Mouse (Mus musculus) regulatory T cell (primary cell): ENCODE measurements at regions not wholly inside any gene's neighbourhood (a gene's known extent, or its start where the extent isn't known, plus 50 kb on each side); places are given as distances from the start of the nearest gene placed in this dataset.

Experiments used
- in situ Hi-C: fragments of 300-600 bp; cut with MboI, MseI; formaldehyde crosslinking; loops from one replicate; pipeline ENCODE4 v1.15.1; 2025; ENCODE audit warnings: high pct_unique_total_duplicates

- in situ Hi-C loops: no loop called here
These were observed 179.8 kb upstream of the Plxnc1 start for GRCm38 (mm10) chr10:95124476-95124875.

DNA sequence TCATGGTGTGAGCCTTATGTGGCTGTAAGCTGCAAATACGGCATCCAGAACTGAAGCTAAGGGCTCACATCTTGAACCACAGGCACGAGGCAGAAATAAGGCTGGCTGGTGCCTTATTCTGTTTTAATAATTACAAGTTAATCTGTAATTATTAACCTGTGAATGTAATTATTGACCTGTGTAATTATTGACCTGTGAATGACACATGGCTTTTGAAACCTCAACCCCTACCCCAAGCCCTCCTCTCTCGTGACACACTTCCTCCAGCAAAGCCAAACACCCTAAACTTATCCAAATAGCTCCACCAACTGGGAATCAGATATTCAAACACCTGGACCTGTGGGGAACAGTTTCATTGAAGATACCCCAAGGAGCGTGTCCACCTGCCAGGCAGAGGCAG lies 175.4 kb upstream of the Plxnc1 start:
- in situ Hi-C loops: no loop called here

DNA sequence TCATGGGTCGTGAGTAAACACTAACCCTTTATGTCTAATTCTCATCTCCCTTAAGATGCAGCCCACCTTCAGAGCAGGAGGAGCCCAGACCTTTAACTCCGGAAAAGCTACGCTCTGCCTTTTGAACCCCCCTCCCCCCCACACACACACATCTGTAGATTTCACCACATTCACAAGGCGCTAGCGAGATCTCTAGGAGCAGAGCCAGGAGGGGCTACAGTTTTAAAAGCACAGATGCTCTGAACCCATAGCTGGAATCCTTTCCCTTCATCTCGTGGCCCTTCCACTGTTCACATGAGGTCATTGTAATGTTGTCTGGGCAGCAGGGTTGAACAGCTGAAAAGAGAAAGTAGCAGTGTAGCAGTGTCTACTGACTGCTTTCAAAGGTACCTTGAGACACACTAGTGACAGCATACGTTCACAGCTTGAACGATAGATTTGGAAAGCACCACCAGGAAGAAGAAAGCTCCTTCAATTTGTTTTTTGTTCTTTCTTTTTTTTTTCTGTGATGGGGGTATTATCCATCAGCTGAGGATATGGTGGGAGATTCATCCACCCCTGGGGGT lies 174.2 kb upstream of the Plxnc1 start:
- in situ Hi-C loops: no loop called here

DNA sequence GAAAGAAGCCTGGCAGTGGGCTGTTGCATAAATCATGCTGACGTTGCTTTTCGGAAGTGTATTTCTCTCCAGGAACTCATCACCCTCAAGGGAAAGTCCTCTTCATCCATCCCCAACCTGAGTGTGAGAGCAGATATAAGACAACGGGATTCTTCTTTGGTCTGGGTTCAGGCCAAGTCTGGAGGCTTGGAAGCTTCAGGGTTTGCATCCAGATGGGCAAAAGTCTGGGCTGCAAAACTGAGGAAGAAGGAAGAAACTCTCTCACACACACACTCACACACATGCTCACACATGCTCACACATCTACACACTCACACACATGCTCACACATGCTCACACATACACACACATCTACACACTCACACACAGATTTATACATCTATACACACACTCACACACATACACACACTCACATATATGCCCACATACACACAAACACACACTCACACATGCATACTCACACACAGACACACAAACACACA lies 173.1 kb upstream of the Plxnc1 start:
- in situ Hi-C loops: no loop called here

- in situ Hi-C loops: no loop called here
These were observed 172.6 kb upstream of the Plxnc1 start for GRCm38 (mm10) chr10:95117041-95117730.

DNA sequence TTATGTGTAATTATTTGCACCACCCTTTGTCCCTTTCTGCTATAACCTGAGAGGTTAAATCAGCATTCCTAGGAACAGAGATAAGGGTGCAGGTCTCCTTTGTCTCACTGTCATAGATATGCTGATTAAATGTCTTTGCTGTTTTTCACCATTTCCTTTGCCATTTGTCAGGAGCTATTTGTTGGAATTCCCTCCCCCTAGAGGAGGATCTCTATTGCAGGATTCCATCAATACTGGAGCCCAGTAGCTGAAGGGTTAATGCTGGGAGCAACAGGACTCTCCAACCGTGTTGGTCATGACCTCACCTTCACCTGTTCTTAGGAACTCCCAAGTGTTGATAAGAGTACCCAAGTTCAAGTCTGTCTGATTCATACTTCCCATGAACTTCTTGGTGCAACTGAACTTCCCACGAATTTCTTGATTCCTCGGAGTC lies 172.0 kb upstream of the Plxnc1 start:
- in situ Hi-C loops: no loop called here

GRCm38 (mm10) chr10:95112837-95113388 lies 168.3 kb upstream of the Plxnc1 start:
- in situ Hi-C loops: no loop called here

DNA sequence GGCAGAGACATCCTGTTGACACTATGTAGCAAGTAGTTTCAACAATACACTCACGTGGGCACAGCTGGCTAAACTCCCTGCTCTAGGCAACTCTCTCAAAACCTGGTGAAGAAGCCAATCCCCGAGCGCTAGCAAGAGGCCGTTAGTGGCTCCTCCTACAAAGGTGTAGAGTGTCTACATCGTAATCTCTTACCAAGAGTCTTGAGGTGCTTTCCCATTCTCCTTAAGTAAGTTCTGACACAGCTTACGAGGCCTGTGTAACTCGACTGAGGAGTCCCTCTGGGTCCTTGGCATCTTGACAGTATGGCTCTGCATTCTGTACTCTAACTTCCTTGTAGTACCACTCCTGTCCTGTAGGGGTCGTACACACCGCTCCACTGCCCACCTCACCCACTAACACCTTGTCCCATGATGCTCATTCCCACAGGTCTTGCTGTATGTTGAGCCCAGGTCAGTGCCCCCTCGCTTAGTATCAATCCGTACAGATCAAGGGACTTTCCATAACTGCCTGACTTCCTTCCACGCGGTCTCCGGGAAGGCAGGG lies 167.7 kb upstream of the Plxnc1 start:
- in situ Hi-C loops: no loop called here

DNA sequence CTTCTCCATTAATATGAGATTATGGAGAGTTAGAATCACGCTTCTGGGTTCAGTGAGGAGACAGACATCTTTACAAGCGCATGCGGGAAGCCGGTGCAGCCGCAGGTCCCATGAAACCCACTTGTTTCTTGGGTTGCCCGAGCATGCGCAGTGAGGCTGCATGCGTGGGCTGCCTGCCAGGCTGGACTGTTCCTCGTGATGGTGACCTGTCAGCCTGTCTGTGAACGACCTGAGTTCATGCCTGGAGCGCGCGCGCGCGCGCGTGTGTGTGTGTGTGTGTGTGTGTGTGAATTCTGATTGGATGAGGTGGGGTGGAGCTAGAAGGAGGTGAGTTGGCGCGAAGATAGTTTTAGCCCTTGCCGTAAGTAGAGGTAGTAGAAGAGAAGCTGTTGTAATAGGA lies 166.2 kb upstream of the Plxnc1 start:
- in situ Hi-C loops: no loop called here

GRCm38 (mm10) chr10:95109576-95109975 lies 164.9 kb upstream of the Plxnc1 start:
- in situ Hi-C loops: loop anchor here (5.0 kb wide), 1 partner anchor 43 kb away; no protein-coding TSS in a partner anchor

GRCm38 (mm10) chr10:95107532-95108251 lies 163.1 kb upstream of the Plxnc1 start:
- in situ Hi-C loops: loop anchor here (5.0 kb wide), 1 partner anchor 45 kb away; no protein-coding TSS in a partner anchor

GRCm38 (mm10) chr10:95103808-95104207 lies 159.2 kb upstream of the Plxnc1 start:
- in situ Hi-C loops: loop anchor here (5.0 kb wide), 1 partner anchor 72 kb away; no protein-coding TSS in a partner anchor

GRCm38 (mm10) chr10:95102981-95103380 lies 158.3 kb upstream of the Plxnc1 start:
- in situ Hi-C loops: loop anchor here (5.0 kb wide), 1 partner anchor 71 kb away; no protein-coding TSS in a partner anchor

GRCm38 (mm10) chr10:95099906-95100305 lies 155.3 kb upstream of the Plxnc1 start:
- in situ Hi-C loops: loop anchor here (5.0 kb wide), 2 partner anchors 68 to 88 kb away; no protein-coding TSS in a partner anchor

DNA sequence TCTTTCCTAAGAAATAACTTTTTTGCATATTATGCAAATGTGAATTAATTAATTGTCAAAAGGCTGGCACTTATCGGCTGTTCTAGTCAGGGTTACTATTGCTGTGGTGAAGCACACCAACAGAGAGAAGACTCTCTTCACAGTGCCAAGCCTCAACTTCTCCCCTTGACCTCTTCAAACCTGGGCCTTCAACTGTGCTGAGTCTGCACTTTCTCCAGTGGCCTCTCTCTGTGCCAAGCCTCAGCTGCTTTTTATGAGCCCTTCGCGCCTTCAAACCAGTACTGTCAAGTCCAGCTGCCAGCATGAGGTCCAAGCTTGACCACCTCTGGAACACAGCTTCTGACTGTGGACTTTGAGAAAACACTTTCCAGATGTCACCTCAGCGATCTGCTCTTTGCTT lies 151.2 kb upstream of the Plxnc1 start:
- in situ Hi-C loops: loop anchor here (5.0 kb wide), 1 partner anchor 84 kb away; no protein-coding TSS in a partner anchor

- in situ Hi-C loops: loop anchor here (5.0 kb wide), 1 partner anchor 82 kb away; no protein-coding TSS in a partner anchor
These were observed 150.1 kb upstream of the Plxnc1 start for GRCm38 (mm10) chr10:95094771-95095170.

- in situ Hi-C loops: no loop called here
These were observed 148.6 kb upstream of the Plxnc1 start for GRCm38 (mm10) chr10:95093266-95093665.

DNA sequence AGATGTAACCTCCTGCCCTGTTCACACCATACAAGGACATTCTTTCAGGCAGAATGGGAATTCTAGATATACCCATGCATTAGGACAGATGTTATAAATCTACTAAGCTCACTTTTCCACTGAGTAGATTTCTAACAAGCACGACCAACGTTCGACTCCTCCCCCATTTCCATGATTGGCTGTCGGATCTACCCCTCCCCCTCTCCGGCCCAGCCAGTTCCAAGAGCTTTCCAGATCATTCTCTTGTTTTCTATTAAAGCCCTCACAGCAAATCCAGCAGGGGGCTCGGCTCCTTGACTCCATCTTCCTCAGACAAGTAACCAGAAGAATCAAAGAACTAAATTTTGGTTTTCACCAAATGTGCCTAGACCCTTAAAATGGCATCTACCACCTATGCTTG lies 146.5 kb upstream of the Plxnc1 start:
- in situ Hi-C loops: no loop called here

DNA sequence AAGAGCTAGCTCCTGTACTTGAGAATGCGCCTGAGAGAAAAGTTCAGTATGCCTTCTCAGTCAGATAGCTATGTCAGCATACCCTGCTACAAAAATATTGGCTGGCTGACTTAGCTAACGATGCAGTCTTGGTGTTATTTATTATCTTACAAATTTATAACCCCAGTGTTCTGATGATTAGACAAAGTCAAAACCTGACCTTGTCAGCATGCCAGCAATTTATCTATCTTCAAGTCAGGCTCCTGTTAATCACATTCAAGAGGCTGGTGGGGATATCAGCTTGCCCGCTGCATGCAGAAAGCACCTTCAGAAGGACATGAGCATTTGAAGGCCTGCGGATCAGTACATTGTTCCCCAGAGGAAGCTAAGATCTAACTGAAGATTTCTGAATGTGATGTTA lies 146.0 kb upstream of the Plxnc1 start:
- in situ Hi-C loops: no loop called here

- in situ Hi-C loops: no loop called here
These were observed 145.4 kb upstream of the Plxnc1 start for GRCm38 (mm10) chr10:95090035-95090434.

DNA sequence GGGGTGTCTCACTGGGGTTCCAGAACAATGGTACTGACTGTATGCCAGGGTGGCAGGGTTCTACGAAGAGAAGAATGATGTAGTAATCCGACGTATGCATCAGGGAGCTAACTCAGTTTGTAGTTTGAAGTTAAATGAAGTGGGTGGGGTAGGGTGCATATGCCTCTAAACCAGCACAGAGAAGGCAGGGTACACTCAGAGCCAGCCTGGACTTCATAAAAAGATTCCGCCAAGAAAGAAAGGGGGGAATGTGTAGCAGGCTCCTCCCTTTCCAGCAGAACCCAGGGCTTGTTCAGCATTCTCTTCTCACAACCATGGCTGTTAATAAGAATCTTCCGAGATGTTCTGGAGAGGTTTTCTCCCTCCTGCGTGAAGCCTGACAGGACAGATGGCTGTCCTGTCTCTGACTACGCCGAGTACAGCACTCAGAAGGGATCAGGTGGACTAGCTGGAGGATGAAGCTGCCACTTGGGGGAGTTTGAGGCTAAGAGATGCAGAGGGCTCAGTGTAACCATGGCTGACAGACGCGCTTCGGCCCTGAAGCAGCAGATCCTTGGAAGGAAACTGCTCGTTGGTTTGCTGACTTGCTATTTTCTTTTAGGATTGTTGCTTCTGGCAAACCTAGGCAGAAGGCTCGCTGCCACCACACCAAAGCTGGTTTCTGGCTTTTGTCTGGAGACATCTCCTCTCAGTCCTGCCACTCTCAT lies 143.4 kb upstream of the Plxnc1 start:
- in situ Hi-C loops: no loop called here
